Mouse (Mus musculus) gastrocnemius, postnatal 14 days (tissue): ENCODE results near the gene Tm7sf3. TPM values are rescaled to one million over a fixed set of nuclear protein-coding genes. Genes with fewer than 3 reads are reported as not detected.
A peak's percentile ranks its signal among the peaks of the same experiment; 100 is the strongest.

Source experiments
- DNase-seq: peaks from one replicate; pipeline ENCODE4 v3.0.0; 2021; ENCODE audit warnings: mixed read lengths
- intact Hi-C: fragments of 180-260 bp; cut with DNase I; formaldehyde crosslinking; loops from one replicate; pipeline ENCODE4 v1.15.1; 2025; ENCODE audit warnings: low total_unique reads
- total RNA-seq, 2 experiments: library from RNA; stranded (reverse); gene quantifications; 2 replicates each; pipeline ENCODE4 v1.2.3; 2021

The Tm7sf3 gene
- total RNA-seq, 2 experiments from 2014 or later = 12.3 to 14.8 TPM

DNA sequence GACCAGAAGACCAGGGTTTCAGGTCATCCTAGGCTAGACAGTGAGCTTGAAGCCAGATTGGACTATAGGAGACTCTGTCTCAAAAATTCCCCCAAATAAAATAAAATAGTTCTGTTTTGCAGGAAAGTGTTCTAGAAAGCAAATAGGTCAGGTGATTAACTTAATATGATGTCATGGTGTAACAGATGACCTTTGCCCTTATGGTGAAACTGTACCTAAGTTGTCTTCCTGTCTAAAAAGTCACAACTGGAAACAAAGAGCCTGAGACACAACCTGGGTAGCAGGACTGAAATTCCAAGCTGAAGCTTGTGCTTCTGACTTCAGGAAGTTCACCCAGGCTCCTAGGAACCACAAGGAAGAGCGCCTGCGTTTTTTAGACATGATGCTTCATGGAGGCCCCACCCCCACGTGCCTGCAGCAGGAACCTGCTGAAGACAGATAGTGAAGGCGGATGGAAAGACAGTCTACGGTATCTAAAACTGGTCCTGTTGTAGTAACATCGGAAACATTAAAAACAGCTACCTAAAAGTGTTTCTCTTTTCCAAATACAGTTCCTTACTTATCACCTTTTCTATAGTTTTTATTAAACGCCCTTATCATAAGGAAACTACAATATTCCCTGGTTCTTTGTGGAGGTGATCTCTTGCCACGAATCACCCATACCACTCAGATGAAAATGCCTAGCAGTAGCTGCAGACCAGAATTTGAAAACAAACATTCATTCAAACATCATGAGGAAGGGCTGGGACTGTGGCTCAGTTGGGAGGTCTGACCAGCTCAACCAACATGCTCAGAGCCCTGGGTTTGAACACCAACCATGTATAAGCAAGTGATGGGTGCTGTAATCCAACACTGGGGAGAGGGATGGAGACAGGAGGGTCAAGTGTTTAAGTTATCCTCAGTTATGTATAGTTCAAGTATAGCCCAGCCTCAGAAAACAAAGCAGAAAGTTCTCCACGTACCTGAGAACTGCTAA, 12.6 kb downstream of the Tm7sf3 start:
- intact Hi-C loops = no loop called here
- no peak for DNase-seq

DNA sequence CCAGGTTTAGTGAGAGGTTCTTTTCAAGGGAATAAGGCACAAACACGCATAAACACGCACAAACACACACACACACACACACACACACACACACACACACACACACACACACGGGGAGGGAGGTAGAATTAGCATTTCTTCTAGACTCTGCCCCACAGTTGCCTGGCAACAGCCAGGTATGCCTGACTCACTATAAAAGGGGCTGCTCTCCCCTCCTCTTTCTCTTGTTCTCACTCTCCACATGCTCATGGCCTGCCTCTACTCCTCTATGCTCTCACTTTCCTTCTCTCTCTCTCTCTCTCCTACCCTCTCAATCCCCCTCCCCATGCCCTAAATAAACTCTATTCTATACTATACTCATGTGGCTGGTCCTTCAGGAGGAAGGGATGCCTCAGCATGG, 14.5 kb downstream of the Tm7sf3 start:
- intact Hi-C loops = no loop called here

DNA sequence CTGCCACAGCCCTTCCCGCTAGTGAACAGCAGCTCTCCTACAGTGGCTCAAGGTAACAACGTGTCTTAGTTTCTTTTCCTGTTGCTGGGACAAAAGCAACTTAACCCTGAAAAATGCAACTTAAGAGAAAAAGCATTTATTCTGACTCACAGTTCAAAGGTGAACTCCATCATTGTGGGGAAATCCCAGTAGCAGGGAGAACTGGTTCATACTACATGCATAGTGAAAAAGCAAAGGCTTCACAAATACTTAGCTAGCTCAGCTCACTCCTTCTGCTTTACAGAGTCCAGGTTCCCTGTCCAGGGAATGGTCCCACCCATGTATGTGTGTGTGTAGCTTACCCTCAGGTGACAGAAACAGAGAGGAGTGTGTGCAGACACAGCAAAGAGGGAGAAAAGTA, 26.0 kb downstream of the Tm7sf3 start:
- intact Hi-C loops = no loop called here
- DNase-seq = no peak

More for the DNA sequence above, 14.5 kb downstream of the Tm7sf3 start:
- no peak for DNase-seq

- no peak for DNase-seq
- intact Hi-C loops = no loop called here
These were observed 26.7 kb downstream of the Tm7sf3 start for GRCm38 (mm10) chr6:146615891-146616290.

GRCm38 (mm10) chr6:146614541-146614940, 28.1 kb downstream of the Tm7sf3 start:
- intact Hi-C loops = no loop called here
- DNase-seq = no peak

DNA sequence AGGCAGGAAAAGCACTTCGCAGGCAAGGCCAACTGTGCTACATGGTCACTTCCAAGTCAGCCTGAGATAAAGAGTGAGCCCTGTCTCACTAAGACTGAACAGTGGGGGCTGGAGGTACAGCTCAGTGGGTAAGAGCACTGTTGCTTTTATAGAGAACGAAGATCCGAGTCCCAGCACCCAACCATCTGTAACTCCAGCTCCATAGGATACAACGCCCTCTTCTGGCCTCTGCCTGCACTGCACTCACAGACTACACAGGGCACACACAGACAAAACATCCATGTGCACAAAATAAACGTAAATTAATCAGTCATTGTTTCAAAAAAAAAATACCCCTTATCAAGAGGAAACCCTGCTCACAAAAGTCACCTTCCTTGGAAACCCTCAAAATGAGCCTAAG, 28.7 kb downstream of the Tm7sf3 start:
- DNase-seq = no peak

GRCm38 (mm10) chr6:146612736-146613135, 29.9 kb downstream of the Tm7sf3 start:
- DNase-seq = no peak
- intact Hi-C loops = no loop called here

More for the DNA sequence above, 28.7 kb downstream of the Tm7sf3 start:
- intact Hi-C loops = no loop called here

GRCm38 (mm10) chr6:146611897-146612296, 30.7 kb downstream of the Tm7sf3 start:
- intact Hi-C loops = no loop called here
- no peak for DNase-seq

DNA sequence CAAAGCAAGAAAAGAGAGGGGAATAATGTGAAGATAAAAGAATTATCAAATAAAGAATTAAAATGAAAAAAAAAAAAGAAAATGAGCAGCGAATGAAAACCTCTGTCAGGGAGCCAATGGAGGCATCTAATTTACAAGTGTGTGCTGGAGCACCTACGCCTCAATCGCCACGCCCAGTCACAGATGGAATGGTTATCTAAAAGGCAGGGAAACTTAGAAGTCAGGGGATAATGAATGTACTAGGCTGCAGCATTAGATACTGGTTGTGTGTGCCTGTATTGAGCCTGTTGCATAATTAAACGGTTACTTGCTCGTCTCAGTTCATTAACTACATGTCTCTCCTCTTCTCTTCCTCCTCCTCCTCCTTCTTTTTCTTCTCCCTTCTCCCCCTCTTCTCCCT, 31.2 kb downstream of the Tm7sf3 start:
- no peak for DNase-seq

DNA sequence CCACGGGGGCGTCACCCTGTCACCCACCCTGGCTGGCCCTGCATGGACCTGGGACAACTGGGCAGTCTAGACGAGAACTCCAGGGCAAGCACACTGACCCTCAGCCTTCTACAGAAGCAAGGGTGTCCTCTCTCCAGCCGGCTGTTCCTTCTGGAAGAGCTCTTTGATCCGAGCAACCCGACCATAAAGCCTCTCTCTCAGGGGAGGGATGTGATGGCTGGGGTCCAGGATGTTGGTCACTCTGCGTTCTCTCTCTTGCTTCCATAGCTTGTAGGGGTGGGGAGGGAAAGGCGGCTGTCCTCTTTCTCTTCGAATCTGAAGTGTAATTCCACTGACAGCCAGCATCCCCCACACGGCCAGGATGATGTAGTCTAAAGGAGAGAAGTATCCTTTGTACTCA, 39.0 kb downstream of the Tm7sf3 start:
- DNase-seq = no peak
- intact Hi-C loops = no loop called here

More for the DNA sequence above, 31.2 kb downstream of the Tm7sf3 start:
- intact Hi-C loops = no loop called here

GRCm38 (mm10) chr6:146602601-146603000, 40.0 kb downstream of the Tm7sf3 start:
- DNase-seq = no peak
- intact Hi-C loops = no loop called here

DNA sequence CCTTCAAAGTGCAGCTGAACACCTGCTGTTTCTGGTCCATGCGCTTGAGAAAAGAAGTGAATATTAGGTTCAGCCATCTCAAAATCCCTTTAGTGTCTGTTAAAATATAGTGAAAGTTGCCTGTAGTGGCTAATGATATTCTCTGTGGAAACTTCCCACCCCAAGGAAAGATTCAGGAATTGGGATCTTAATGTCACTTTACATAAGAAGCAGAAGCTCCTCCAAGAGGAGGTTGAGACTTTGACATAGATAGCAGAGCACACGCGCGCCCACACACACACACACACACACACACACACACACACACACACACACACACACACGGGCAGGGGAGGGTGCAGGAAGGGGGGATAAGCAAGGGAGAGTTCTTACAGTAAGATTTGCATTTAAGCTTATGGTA, 57.5 kb downstream of the Tm7sf3 start:
- intact Hi-C loops = no loop called here
- DNase-seq = no peak

GRCm38 (mm10) chr6:146583366-146584046, 59.1 kb downstream of the Tm7sf3 start:
- intact Hi-C loops = no loop called here
- no peak for DNase-seq

DNA sequence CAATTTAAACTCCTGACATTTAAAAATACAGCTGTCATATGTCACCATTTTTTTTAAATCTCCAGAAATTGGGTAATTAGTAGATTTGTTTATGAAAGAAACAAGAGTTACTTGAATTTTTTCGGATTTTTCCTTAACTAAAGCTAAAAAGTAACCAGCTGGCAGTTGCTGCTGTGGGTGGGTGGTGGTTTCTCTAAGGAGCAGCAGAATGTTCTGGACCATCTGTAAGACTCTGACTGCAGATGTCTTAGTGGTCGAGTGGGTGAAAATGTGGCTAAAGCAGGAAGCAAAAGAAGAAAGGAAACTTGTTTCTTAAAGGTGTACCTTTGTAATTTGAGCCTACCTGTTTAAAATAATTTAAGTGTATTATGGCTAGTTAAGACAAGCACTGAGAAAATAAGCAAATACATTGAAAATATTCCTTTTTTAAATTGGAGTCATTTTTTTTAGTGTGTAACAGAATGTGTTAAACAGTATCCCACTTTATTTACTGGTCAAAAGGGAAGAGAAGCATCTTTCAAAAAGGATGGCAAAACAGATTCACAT, 62.2 kb downstream of the Tm7sf3 start:
- intact Hi-C loops = no loop called here
- no peak for DNase-seq

DNA sequence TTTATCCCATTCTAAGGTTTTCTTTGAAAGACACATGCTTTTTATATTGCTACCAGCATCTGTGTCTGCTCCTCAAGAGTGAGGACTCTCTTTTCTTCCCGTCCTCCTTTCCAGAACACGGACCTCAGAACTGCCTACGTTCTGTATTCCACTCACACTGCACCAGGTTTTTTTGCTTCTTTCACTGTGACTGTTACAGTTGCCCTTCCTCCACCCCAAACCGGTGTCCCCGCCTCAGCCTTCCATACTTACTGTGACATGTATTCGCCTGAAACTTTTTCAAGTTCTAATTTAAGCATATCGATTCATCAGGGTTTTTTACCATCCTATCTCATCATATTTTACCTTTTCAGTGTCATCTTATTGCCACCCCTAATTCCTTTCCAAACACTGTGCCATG, 64.0 kb downstream of the Tm7sf3 start:
- DNase-seq = no peak
- intact Hi-C loops = no loop called here

DNA sequence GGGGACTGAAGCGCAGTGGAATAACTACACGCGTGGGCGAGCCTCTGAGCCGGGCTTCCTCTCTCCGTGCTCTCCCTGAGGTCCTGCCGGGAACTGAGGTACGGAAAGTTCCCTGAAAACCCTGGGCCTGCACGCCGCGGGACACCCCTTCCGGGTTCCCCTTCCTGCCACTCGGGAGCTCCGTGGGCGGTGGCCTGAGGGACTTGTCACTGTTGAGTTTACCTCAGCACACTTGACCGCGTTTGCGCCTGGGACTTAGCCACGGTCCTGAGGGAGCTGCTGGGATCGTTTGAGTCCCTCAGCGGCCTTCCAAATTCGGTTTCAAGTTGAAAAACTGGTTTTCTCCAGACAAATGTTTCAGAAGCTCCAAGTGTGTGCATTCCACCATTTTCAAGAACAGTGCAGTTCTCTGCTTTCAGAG, 64.5 kb downstream of the Tm7sf3 start:
- DNase-seq = peak; percentile 73
- intact Hi-C loops = no loop called here

- peak; percentile 99 for DNase-seq
- intact Hi-C loops = no loop called here
These were observed 65.1 kb downstream of the Tm7sf3 start, which contains the start of gene Ints13 for GRCm38 (mm10) chr6:146577310-146578109. Gene Ints13, minus strand, starts transcription at chr6:146577835.

DNA sequence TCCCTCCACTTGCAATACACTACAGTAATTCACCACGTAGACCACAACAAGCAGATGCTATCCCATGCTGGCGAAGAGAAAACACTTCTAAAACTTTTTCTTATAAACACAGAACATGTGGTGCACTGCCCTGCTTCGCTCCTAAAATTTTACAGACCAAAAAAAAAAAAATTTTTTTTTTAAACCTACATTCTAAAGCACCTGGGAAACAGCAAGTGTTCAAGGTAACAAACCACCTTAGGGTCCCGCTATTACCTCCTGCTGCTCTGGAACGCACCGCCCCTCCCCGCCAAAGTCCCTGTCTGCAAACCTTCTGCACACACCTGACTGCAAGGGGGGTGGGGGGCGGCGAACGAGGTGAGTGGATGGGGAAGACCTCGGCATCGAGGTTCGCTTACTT, 65.7 kb downstream of the Tm7sf3 start, which contains the start of gene Fgfr1op2:
TSS of gene Fgfr1op2 (plus strand) at position 301 of the 400 bp plus-strand sequence.
- DNase-seq = no peak
- intact Hi-C loops = no loop called here

- intact Hi-C loops = no loop called here
- no peak for DNase-seq
These were observed 70.6 kb downstream of the Tm7sf3 start for GRCm38 (mm10) chr6:146572073-146572472.
